Mouse (Mus musculus) olfactory bulb, adult 2 months (tissue): ENCODE results near the gene Aak1. TPM values are rescaled to one million over a fixed set of nuclear protein-coding genes. Genes with fewer than 3 reads are reported as not detected.

ENCODE experiments used
- H3K27ac ChIP-seq: fragments of 200-500 bp; 2 replicates; pipeline ENCODE4 v1.5.1; 2012; ENCODE audit warnings: low read depth, low read length; ENCODE audit not compliant: insufficient read depth
- H3K4me1 ChIP-seq: fragments of 200-500 bp; 2 replicates; pipeline ENCODE4 v1.6.1; 2012; ENCODE audit warnings: low read length; ENCODE audit not compliant: control insufficient read depth, insufficient read depth
- H3K4me3 ChIP-seq: fragments of 200-500 bp; 2 replicates; pipeline ENCODE4 v1.5.1; 2012; ENCODE audit warnings: mild to moderate bottlenecking, low read depth, low read length, moderate library complexity; ENCODE audit not compliant: insufficient read depth
- CTCF ChIP-seq: fragments of 200-500 bp; IDR thresholded peaks from 2 replicates; pipeline ENCODE4 v1.5.1; 2012; ENCODE audit warnings: low read depth, mild to moderate bottlenecking, low read length, moderate library complexity; ENCODE audit not compliant: insufficient read depth
- POLR2A ChIP-seq: fragments of 200-500 bp; IDR thresholded peaks from 2 replicates; pipeline ENCODE4 v1.6.1; 2012; ENCODE audit warnings: mild to moderate bottlenecking, low read depth, low read length, moderate library complexity; ENCODE audit not compliant: insufficient read depth
- WGBS: fragments of 180-500 bp; shearing (Covaris S2); methylation state at CpG from one replicate; pipeline ENCODE4 v1.1.7; 2018; 5-methylcytosine and 5-hydroxymethylcytosine counted together
- polyA plus RNA-seq: library from polyadenylated mRNA; stranded (reverse); fragments of >200 nt; gene quantifications from 2 replicates; pipeline ENCODE4 v1.2.4, GENCODE M21; 2012; ENCODE audit warnings: low replicate concordance; ENCODE audit not compliant: missing spikeins, insufficient read depth, insufficient read length

Aak1 gene
- polyA plus RNA-seq, 1 experiment = 156 TPM

GRCm38 (mm10) chr6:86985314-86986106 lies 136.2 kb downstream of the Aak1 start:
- TF ChIP-seq POLR2A = no peak
- TF ChIP-seq CTCF = no peak

GRCm38 (mm10) chr6:86989576-86989975 lies 140.3 kb downstream of the Aak1 start:
- WGBS = 63% methylated on average over 6 of the region's 6 CpGs
- no peak overlapping the region for H3K27ac ChIP-seq
- H3K4me3 ChIP-seq = no peak overlapping the region
- no peaks in the 10 kb centered on the region for H3K4me1 ChIP-seq
- TF ChIP-seq POLR2A (no peak), CTCF (no peak)

More at GRCm38 (mm10) chr6:86985314-86986106, 136.2 kb downstream of the Aak1 start:
- H3K27ac ChIP-seq = no peak overlapping the region
- WGBS = 87% methylated on average over 8 of the region's 8 CpGs
- no peak overlapping the region for H3K4me3 ChIP-seq
- no peaks in the 10 kb centered on the region for H3K4me1 ChIP-seq

GRCm38 (mm10) chr6:86991041-86991440 lies 141.7 kb downstream of the Aak1 start:
- no peak overlapping the region for H3K27ac ChIP-seq
- no peak overlapping the region for H3K4me3 ChIP-seq
- 91% methylated on average over 3 of the region's 3 CpGs for WGBS
- H3K4me1 ChIP-seq = peaks cover 3% of the 10 kb centered on the region; the same call in 1 of the 2 replicates
- TF ChIP-seq POLR2A = no peak
- no peak for TF ChIP-seq CTCF

- Histone ChIP-seq H3K27ac (no peak overlapping the region), H3K4me1 (peaks cover 12% of the 10 kb centered on the region), H3K4me3 (no peak overlapping the region)
- WGBS = 72% methylated on average over 8 of the region's 8 CpGs
- TF ChIP-seq POLR2A (no peak), CTCF (no peak)
Measured at GRCm38 (mm10) chr6:86992349-86992748, 143.0 kb downstream of the Aak1 start.

GRCm38 (mm10) chr6:86994254-86994653 lies 144.9 kb downstream of the Aak1 start:
- 93% methylated on average over 4 of the region's 4 CpGs for WGBS
- no peak overlapping the region for H3K27ac ChIP-seq
- no peak overlapping the region for H3K4me3 ChIP-seq
- no peak for TF ChIP-seq CTCF
- TF ChIP-seq POLR2A = no peak
- H3K4me1 ChIP-seq = peaks cover 12% of the 10 kb centered on the region

- no peak overlapping the region for H3K4me3 ChIP-seq
- H3K4me1 ChIP-seq = peaks cover 12% of the 10 kb centered on the region
- 61% methylated on average over 5 of the region's 5 CpGs for WGBS
- no peak overlapping the region for H3K27ac ChIP-seq
- TF ChIP-seq POLR2A (no peak), CTCF (no peak)
Measured at GRCm38 (mm10) chr6:86996629-86997307, 147.5 kb downstream of the Aak1 start.

- no peak overlapping the region for H3K27ac ChIP-seq
- TF ChIP-seq CTCF (no peak), POLR2A (no peak)
- no peak overlapping the region for H3K4me3 ChIP-seq
- H3K4me1 ChIP-seq = peaks cover 12% of the 10 kb centered on the region
- WGBS = 92% methylated on average over 6 of the region's 6 CpGs
Measured at GRCm38 (mm10) chr6:86997360-86997759, 148.0 kb downstream of the Aak1 start.

GRCm38 (mm10) chr6:87001995-87002394 lies 152.7 kb downstream of the Aak1 start:
- TF ChIP-seq CTCF = no peak
- no peak for TF ChIP-seq POLR2A
- Histone ChIP-seq H3K4me1 (peaks cover 4% of the 10 kb centered on the region), H3K27ac (0 out of 2 replicates have a peak overlapping the region, but pooled peaks have one; percentile 20), H3K4me3 (no peak overlapping the region)
- WGBS = 93% methylated on average over 6 of the region's 6 CpGs

GRCm38 (mm10) chr6:87002521-87003055 lies 153.3 kb downstream of the Aak1 start:
- 14% methylated on average over 8 of the region's 8 CpGs for WGBS
- peaks cover 4% of the 10 kb centered on the region for H3K4me1 ChIP-seq
- TF ChIP-seq CTCF = no peak
- no peak for TF ChIP-seq POLR2A
- peak overlapping the region; percentile 20; the same call in 1 of the 2 replicates for H3K27ac ChIP-seq
- no peak overlapping the region for H3K4me3 ChIP-seq
